Mouse (Mus musculus): Measurements from ENCODE around the gene Chrm3.

GRCm38 (mm10) chr13:10251499-10252179 lies 109.0 kb downstream of the Chrm3 start:
- TF ChIP-seq CTCF (IDR thresholded peaks at IDR 0.05; ENCODE audit: control insufficient read depth, insufficient read depth, insufficient read length): no peak
- no peak for TF ChIP-seq MYOD1 (IDR thresholded peaks at IDR 0.05; ENCODE audit: control insufficient read depth, insufficient read length, low read depth)
- TF ChIP-seq USF1 (IDR thresholded peaks at IDR 0.05; ENCODE audit: low read depth): no peak
- TF ChIP-seq MAX (IDR thresholded peaks at IDR 0.05): no peak
- TF ChIP-seq MYOG (IDR thresholded peaks at IDR 0.05; ENCODE audit: control insufficient read depth, extremely low read depth, insufficient read length): no peak
- TF ChIP-seq CEBPB (IDR thresholded peaks at IDR 0.05; ENCODE audit: low read depth): no peak
